Mouse (Mus musculus): ENCODE results near the gene Dock6. TPM values are rescaled to one million over a fixed set of nuclear protein-coding genes. Genes with fewer than 3 reads are reported as not detected.
A peak's percentile ranks its signal among the peaks of the same experiment; 100 is the strongest.

Gene Dock6
- total and polyA plus RNA-seq, 3 experiments = 5.0 to 21.3 TPM; not detected in 1

GRCm38 (mm10) chr9:21859606-21860005 is 7.2 kb upstream of the Dock6 start:
- peaks cover 5 to 8% of the 10 kb centered on the region in 2 experiments for H3K27me3 ChIP-seq (ENCODE audit: control insufficient read depth in 1 of 2, insufficient read depth in 2 of 2, low read length in 2 of 2)
- TF ChIP-seq SIN3A (IDR thresholded peaks at IDR 0.05; ENCODE audit: low read length) (no peak), USF1 (IDR thresholded peaks at IDR 0.05; ENCODE audit: low read depth, low read length) (no peak), GATA1 (IDR thresholded peaks at IDR 0.05; ENCODE audit: low read depth, low read length) (no peak), EP300 (IDR thresholded peaks at IDR 0.05; ENCODE audit: low read depth in 1 of 2, low read length in 2 of 2) (no peak), NELFE (IDR thresholded peaks at IDR 0.05; ENCODE audit: low read depth, low read length) (no peak), CTCF (IDR thresholded peaks at IDR 0.05 in 2 of 3, conservative IDR thresholded peaks at IDR 0.05 in 1 of 3; ENCODE audit: control insufficient read depth in 1 of 3, insufficient read depth in 1 of 3, low read depth in 2 of 3, low read length in 3 of 3, poor library complexity in 1 of 3, severe bottlenecking in 1 of 3) (no peak), TCF12 (IDR thresholded peaks at IDR 0.05; ENCODE audit: low read depth, low read length) (no peak), USF2 (IDR thresholded peaks at IDR 0.05; ENCODE audit: borderline replicate concordance in 1 of 2, insufficient read depth in 1 of 2, low read depth in 1 of 2, low read length in 2 of 2) (no peak), CHD1 (IDR thresholded peaks at IDR 0.05; ENCODE audit: low read depth, low read length) (no peak), BHLHE40 (IDR thresholded peaks at IDR 0.05; ENCODE audit: borderline replicate concordance, low read depth, low read length) (no peak), ZNF384 (IDR thresholded peaks at IDR 0.05; ENCODE audit: low read depth, low read length) (no peak), ZMIZ1 (IDR thresholded peaks at IDR 0.05; ENCODE audit: low read depth, low read length) (no peak), MYB (IDR thresholded peaks at IDR 0.05; ENCODE audit: low read depth, low read length) (no peak), MAFK (IDR thresholded peaks at IDR 0.05; ENCODE audit: borderline replicate concordance, low read depth, low read length) (no peak), RAD21 (IDR thresholded peaks at IDR 0.05; ENCODE audit: low read depth, low read length) (no peak), POLR2A (IDR thresholded peaks at IDR 0.05; ENCODE audit: control insufficient read depth in 1 of 2, insufficient read depth in 1 of 2, low read depth in 1 of 2, low read length in 2 of 2, poor library complexity in 1 of 2) (no peak), MXI1 (IDR thresholded peaks at IDR 0.05; ENCODE audit: low read depth, low read length) (no peak), UBTF (IDR thresholded peaks at IDR 0.05; ENCODE audit: borderline replicate concordance, insufficient read depth, low read depth, low read length) (no peak), MAX (IDR thresholded peaks at IDR 0.05; ENCODE audit: low read length) (no peak), TAL1 (IDR thresholded peaks at IDR 0.05; ENCODE audit: low read length) (no peak)
- no peaks in the 10 kb centered on the region for H3K4me1 ChIP-seq (ENCODE audit: control insufficient read depth in 1 of 2, insufficient read depth in 2 of 2, low read length in 2 of 2)
- no peak overlapping the region for H3K9ac ChIP-seq (ENCODE audit: control insufficient read depth, low read depth, low read length, poor library complexity, severe bottlenecking)
- H3K9me3 ChIP-seq (replicated peaks; ENCODE audit: insufficient read depth, low read length) = 0 out of 2 replicates have a peak, but pooled peaks cover 2% of the 10 kb centered on the region
- no peak overlapping the region for H3K27ac ChIP-seq (ENCODE audit: control insufficient read depth, low read depth, low read length)
- H3K79me2 ChIP-seq (ENCODE audit: control insufficient read depth, insufficient read depth, low read length, poor library complexity) = no peaks in the 10 kb centered on the region
- no peak overlapping the region for H3K4me3 ChIP-seq (ENCODE audit: control insufficient read depth in 1 of 2, insufficient read depth in 1 of 2, low read depth in 2 of 2, low read length in 2 of 2)
- H3K36me3 ChIP-seq (ENCODE audit: control insufficient read depth in 1 of 2, insufficient read depth in 2 of 2, low read length in 2 of 2) = no peaks in the 10 kb centered on the region
- DNase-seq (ENCODE audit: low read depth, low spot score) = peak; percentile 46

GRCm38 (mm10) chr9:21858084-21858483 is 5.6 kb upstream of the Dock6 start:
- Histone ChIP-seq H3K27ac (ENCODE audit: control insufficient read depth, low read depth, low read length) (no peak overlapping the region), H3K36me3 (ENCODE audit: control insufficient read depth in 1 of 2, insufficient read depth in 2 of 2, low read length in 2 of 2) (no peaks in the 10 kb centered on the region), H3K27me3 (ENCODE audit: control insufficient read depth in 1 of 2, insufficient read depth in 2 of 2, low read length in 2 of 2) (peaks cover 5 to 8% of the 10 kb centered on the region in 2 experiments), H3K4me3 (ENCODE audit: control insufficient read depth in 1 of 2, insufficient read depth in 1 of 2, low read depth in 2 of 2, low read length in 2 of 2) (no peak overlapping the region), H3K9ac (ENCODE audit: control insufficient read depth, low read depth, low read length, poor library complexity, severe bottlenecking) (no peak overlapping the region), H3K4me1 (ENCODE audit: control insufficient read depth in 1 of 2, insufficient read depth in 2 of 2, low read length in 2 of 2) (no peaks in the 10 kb centered on the region), H3K9me3 (replicated peaks; ENCODE audit: insufficient read depth, low read length) (0 out of 2 replicates have a peak, but pooled peaks cover 2% of the 10 kb centered on the region), H3K79me2 (ENCODE audit: control insufficient read depth, insufficient read depth, low read length, poor library complexity) (no peaks in the 10 kb centered on the region)
- TF ChIP-seq POLR2AphosphoS5 (IDR thresholded peaks at IDR 0.05; ENCODE audit: borderline replicate concordance, low read depth, low read length) (no peak), GATA1 (IDR thresholded peaks at IDR 0.05; ENCODE audit: low read depth, low read length) (no peak), NRF1 (IDR thresholded peaks at IDR 0.05; ENCODE audit: insufficient read depth, low read depth, low read length, poor library complexity, severe bottlenecking) (no peak), EP300 (IDR thresholded peaks at IDR 0.05; ENCODE audit: low read depth in 1 of 2, low read length in 2 of 2) (no peak), UBTF (IDR thresholded peaks at IDR 0.05; ENCODE audit: borderline replicate concordance, insufficient read depth, low read depth, low read length) (no peak), RCOR1 (IDR thresholded peaks at IDR 0.05; ENCODE audit: low read depth, low read length) (no peak), E2F4 (IDR thresholded peaks at IDR 0.05; ENCODE audit: borderline replicate concordance, low read depth, low read length) (no peak), ETS1 (IDR thresholded peaks at IDR 0.05; ENCODE audit: low read depth, low read length) (no peak), TCF12 (IDR thresholded peaks at IDR 0.05; ENCODE audit: low read depth, low read length) (no peak)
- DNase-seq (ENCODE audit: low read depth, low spot score) = no peak
